Mouse (Mus musculus) E14TG2a.4 (cell line): ENCODE results near the gene Adamtsl1.

ENCODE experiments used
- H3K27me3 ChIP-seq: 2 replicates; pipeline ENCODE4 v1.6.1; 2014; ENCODE audit warnings: low read length, control low read depth; ENCODE audit not compliant: insufficient read depth
- H3K36me3 ChIP-seq: 2 replicates; pipeline ENCODE4 v1.6.1; 2014; ENCODE audit warnings: low read length, control low read depth; ENCODE audit not compliant: insufficient read depth
- H3K4me1 ChIP-seq: replicated peaks from 2 replicates; pipeline ENCODE4 v1.6.1; 2014; ENCODE audit warnings: low read depth, low read length, control low read depth
- H3K4me3 ChIP-seq: replicated peaks from 2 replicates; pipeline ENCODE4 v1.5.1; 2014; ENCODE audit warnings: mild to moderate bottlenecking, low read length
- H3K9me3 ChIP-seq: 2 replicates; pipeline ENCODE4 v1.6.1; 2014; ENCODE audit warnings: low read length, control low read depth
- CTCF ChIP-seq: conservative IDR thresholded peaks from 2 replicates; pipeline ENCODE4 v1.5.1; 2014; ENCODE audit warnings: low read length
- NANOG ChIP-seq: IDR thresholded peaks from 2 replicates; pipeline ENCODE4 v1.6.1; 2014; ENCODE audit warnings: borderline replicate concordance, low read length, mixed read lengths
- POU5F1 ChIP-seq: IDR thresholded peaks from 2 replicates; pipeline ENCODE4 v1.6.1; 2014; ENCODE audit warnings: low read length, borderline replicate concordance

Adamtsl1 gene

DNA sequence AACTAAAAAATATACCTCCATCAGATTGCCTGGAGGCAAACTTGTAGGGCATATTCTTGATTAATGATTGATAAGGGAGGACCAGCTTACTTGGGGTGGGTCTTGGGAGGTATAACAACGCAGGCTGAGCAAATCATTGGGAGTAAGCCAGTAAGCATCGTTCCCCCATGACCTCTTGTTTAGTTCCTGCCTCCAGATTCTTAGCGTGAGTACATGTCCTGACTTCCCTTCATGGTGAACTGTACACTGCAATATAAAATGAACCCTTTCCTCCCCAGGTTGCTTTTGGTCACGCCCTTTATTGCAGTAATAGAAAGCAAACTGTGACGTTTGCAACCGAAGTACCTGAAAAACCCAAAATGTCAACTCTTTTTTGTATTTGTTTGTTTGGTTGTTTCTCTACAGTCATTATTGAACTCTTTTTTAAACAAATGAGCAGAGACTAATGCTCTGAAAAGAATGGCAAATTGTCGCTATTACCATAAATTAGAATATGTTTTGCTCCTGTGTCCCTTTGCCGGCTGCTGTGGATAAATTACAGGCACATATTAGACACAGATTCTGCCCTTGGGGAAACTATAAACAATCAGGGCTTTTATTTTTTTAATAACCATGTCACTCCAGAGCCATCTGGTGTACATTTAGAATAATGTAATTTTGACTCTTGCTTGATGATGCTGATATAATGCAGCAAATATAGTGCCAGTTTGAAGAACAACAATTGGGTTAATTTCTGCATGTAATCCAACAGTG lies 310.2 kb downstream of the Adamtsl1 start:
- no peaks in the 10 kb centered on the region for H3K9me3 ChIP-seq
- H3K36me3 ChIP-seq: no peaks in the 10 kb centered on the region
- H3K4me3 ChIP-seq: no peak overlapping the region
- peaks cover 11% of the 10 kb centered on the region for H3K4me1 ChIP-seq
- no peak for TF ChIP-seq POU5F1
- TF ChIP-seq CTCF: no peak
- no peak for TF ChIP-seq NANOG
- no peaks in the 10 kb centered on the region for H3K27me3 ChIP-seq

DNA sequence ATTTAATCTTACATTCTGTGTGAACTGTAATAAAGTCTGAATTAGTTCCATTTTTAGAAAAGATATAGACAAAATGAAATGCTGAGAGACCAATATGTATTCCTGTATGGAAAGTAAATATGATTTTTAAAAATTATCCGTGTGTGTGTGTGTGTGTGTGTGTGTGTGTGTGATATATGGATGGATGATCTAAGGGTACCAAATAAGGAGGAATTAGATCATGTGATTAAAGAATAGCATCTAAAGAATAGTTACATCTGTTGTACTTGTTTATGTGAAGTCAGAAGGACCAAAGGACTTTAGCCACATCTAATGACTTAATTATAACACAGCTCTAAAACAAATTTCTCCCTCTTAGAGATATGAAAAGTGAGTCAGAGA lies 310.7 kb downstream of the Adamtsl1 start:
- H3K4me1 ChIP-seq: peaks cover 8% of the 10 kb centered on the region
- no peaks in the 10 kb centered on the region for H3K36me3 ChIP-seq
- no peaks in the 10 kb centered on the region for H3K27me3 ChIP-seq
- no peaks in the 10 kb centered on the region for H3K9me3 ChIP-seq
- TF ChIP-seq NANOG (no peak), POU5F1 (no peak), CTCF (no peak)
- H3K4me3 ChIP-seq: no peak overlapping the region

- Histone ChIP-seq H3K4me1 (no peaks in the 10 kb centered on the region), H3K4me3 (no peak overlapping the region), H3K27me3 (no peaks in the 10 kb centered on the region), H3K9me3 (no peaks in the 10 kb centered on the region), H3K36me3 (no peaks in the 10 kb centered on the region)
- TF ChIP-seq CTCF (no peak), NANOG (no peak), POU5F1 (no peak)
These were observed 323.1 kb downstream of the Adamtsl1 start for GRCm38 (mm10) chr4:85837058-85837457.

GRCm38 (mm10) chr4:85837532-85837965 lies 323.6 kb downstream of the Adamtsl1 start:
- Histone ChIP-seq H3K4me1 (no peaks in the 10 kb centered on the region), H3K9me3 (no peaks in the 10 kb centered on the region), H3K36me3 (no peaks in the 10 kb centered on the region), H3K27me3 (no peaks in the 10 kb centered on the region), H3K4me3 (no peak overlapping the region)
- TF ChIP-seq CTCF (no peak), POU5F1 (no peak), NANOG (no peak)

GRCm38 (mm10) chr4:85838031-85838430 lies 324.1 kb downstream of the Adamtsl1 start:
- Histone ChIP-seq H3K36me3 (no peaks in the 10 kb centered on the region), H3K9me3 (no peaks in the 10 kb centered on the region), H3K4me3 (no peak overlapping the region), H3K27me3 (no peaks in the 10 kb centered on the region), H3K4me1 (no peaks in the 10 kb centered on the region)
- no peak for TF ChIP-seq NANOG
- TF ChIP-seq CTCF: no peak
- TF ChIP-seq POU5F1: no peak

- no peak for TF ChIP-seq CTCF
- no peak for TF ChIP-seq NANOG
- Histone ChIP-seq H3K9me3 (no peaks in the 10 kb centered on the region), H3K4me3 (no peak overlapping the region), H3K27me3 (no peaks in the 10 kb centered on the region), H3K36me3 (no peaks in the 10 kb centered on the region), H3K4me1 (no peaks in the 10 kb centered on the region)
These were observed 328.1 kb downstream of the Adamtsl1 start for GRCm38 (mm10) chr4:85842113-85842512.

DNA sequence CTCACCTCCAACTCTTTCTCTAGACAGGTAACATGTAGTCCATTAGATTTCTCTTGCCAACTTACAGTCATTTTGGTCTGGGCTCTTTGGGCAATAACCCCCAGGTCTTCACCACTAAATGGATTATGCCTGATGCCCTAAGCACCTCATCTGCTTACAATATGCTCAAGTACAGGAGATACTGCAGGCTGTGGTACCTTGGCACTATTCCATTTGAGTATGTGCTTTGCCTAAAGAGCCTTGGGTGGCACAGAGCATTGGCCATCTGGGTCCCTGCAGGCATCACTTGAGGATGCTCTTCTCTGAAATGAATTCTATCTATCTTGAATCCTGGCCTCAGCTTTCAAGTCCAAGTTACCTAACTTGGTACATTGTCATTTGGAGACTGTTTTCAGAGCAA lies 330.4 kb downstream of the Adamtsl1 start:
- TF ChIP-seq NANOG: no peak
- no peak for TF ChIP-seq CTCF
- no peak for TF ChIP-seq POU5F1
- Histone ChIP-seq H3K4me3 (no peak overlapping the region), H3K36me3 (no peaks in the 10 kb centered on the region), H3K9me3 (no peaks in the 10 kb centered on the region), H3K27me3 (no peaks in the 10 kb centered on the region), H3K4me1 (no peaks in the 10 kb centered on the region)

GRCm38 (mm10) chr4:85845931-85846330 lies 332.0 kb downstream of the Adamtsl1 start:
- H3K4me3 ChIP-seq: no peak overlapping the region
- no peaks in the 10 kb centered on the region for H3K4me1 ChIP-seq
- H3K36me3 ChIP-seq: no peaks in the 10 kb centered on the region
- TF ChIP-seq POU5F1 (no peak), NANOG (no peak), CTCF (no peak)
- H3K27me3 ChIP-seq: no peaks in the 10 kb centered on the region
- H3K9me3 ChIP-seq: no peaks in the 10 kb centered on the region

- no peak for TF ChIP-seq POU5F1
- no peak overlapping the region for H3K4me3 ChIP-seq
- H3K9me3 ChIP-seq: no peaks in the 10 kb centered on the region
- H3K36me3 ChIP-seq: no peaks in the 10 kb centered on the region
- H3K27me3 ChIP-seq: no peaks in the 10 kb centered on the region
- H3K4me1 ChIP-seq: no peaks in the 10 kb centered on the region
These were observed 339.4 kb downstream of the Adamtsl1 start for GRCm38 (mm10) chr4:85853401-85853800.
